Mouse (Mus musculus) heart, embryonic 14.5 days (tissue): ENCODE measurements around the gene Vps13c. TPM values are rescaled to one million over a fixed set of nuclear protein-coding genes. Genes with fewer than 3 reads are reported as not detected.

Experiments used
- ATAC-seq: fragments of 200-750 bp; cut with Nextera tagmentation; 2 replicates; pipeline ENCODE4 v1.8.0; 2017; ENCODE audit warnings: low read depth, moderate TSS enrichment; ENCODE audit not compliant: insufficient number of reproducible peaks, insufficient read depth, low FRiP score
- H3K27ac ChIP-seq, 2 experiments: fragments of 200-500 bp in 1 of 2; fragments of 300-500 bp in 1 of 2; sonication (generic) in 1 of 2; replicated peaks in 1 of 2; 2 replicates each; pipeline ENCODE4 v1.5.1; 2012 to 2014; ENCODE audit warnings: low read depth in 2 of 2, low read length in 2 of 2, control low read depth in 1 of 2, mild to moderate bottlenecking in 1 of 2, mixed read lengths in 1 of 2; ENCODE audit not compliant: control insufficient read depth in 1 of 2, insufficient read depth in 1 of 2
- H3K27me3 ChIP-seq: fragments of 300-500 bp; sonication (generic); 2 replicates; pipeline ENCODE4 v1.6.1; 2014; ENCODE audit warnings: mild to moderate bottlenecking, low read length, control low read depth; ENCODE audit not compliant: control insufficient read depth, insufficient read depth
- H3K36me3 ChIP-seq: fragments of 300-500 bp; sonication (generic); 2 replicates; pipeline ENCODE4 v1.6.1; 2014; ENCODE audit warnings: mild to moderate bottlenecking, control low read depth, low read length, mixed read lengths; ENCODE audit not compliant: control insufficient read depth, insufficient read depth
- H3K4me1 ChIP-seq, 2 experiments: fragments of 200-500 bp in 1 of 2; fragments of 300-500 bp in 1 of 2; sonication (generic) in 1 of 2; 2 replicates each; pipeline ENCODE4 v1.6.1; 2012 to 2014; ENCODE audit warnings: low read length in 2 of 2, control low read depth in 1 of 2, mixed read lengths in 1 of 2; ENCODE audit not compliant: control insufficient read depth in 2 of 2, insufficient read depth in 2 of 2
- H3K4me2 ChIP-seq: fragments of 300-500 bp; sonication (generic); 2 replicates; pipeline ENCODE4 v1.6.1; 2014; ENCODE audit warnings: mild to moderate bottlenecking, low read length
- H3K4me3 ChIP-seq, 2 experiments: fragments of 200-500 bp in 1 of 2; fragments of 300-500 bp in 1 of 2; sonication (generic) in 1 of 2; 2 replicates each; pipeline ENCODE4 v1.5.1; 2012 to 2014; ENCODE audit warnings: low read length in 2 of 2, mild to moderate bottlenecking in 2 of 2, control low read depth in 1 of 2, low read depth in 1 of 2, moderate library complexity in 1 of 2; ENCODE audit not compliant: control insufficient read depth in 1 of 2, insufficient read depth in 1 of 2
- H3K9ac ChIP-seq: fragments of 300-500 bp; sonication (generic); 2 replicates; pipeline ENCODE4 v1.6.1; 2014; ENCODE audit warnings: mild to moderate bottlenecking, low read length
- H3K9me3 ChIP-seq: fragments of 300-500 bp; sonication (generic); 2 replicates; pipeline ENCODE4 v1.6.1; 2016; ENCODE audit warnings: low read length, control low read depth; ENCODE audit not compliant: control insufficient read depth
- WGBS: fragments of 180-500 bp; shearing (Covaris S2); extraction: QIAGEN DNeasy Blood & Tissue Kit; methylation state at CpG from one replicate; pipeline ENCODE4 v1.1.7; 2014; 5-methylcytosine and 5-hydroxymethylcytosine counted together
- polyA plus RNA-seq: library from polyadenylated mRNA; unstranded; fragments of >200 nt; fragmentation: Nextera tagmentation; extraction: Ambion mirVana; gene quantifications from 2 replicates; pipeline ENCODE4 v1.2.1, GENCODE M21; 2014

Gene Vps13c
- 5.6 and 7.1 TPM in 2 replicates for polyA plus RNA-seq

DNA sequence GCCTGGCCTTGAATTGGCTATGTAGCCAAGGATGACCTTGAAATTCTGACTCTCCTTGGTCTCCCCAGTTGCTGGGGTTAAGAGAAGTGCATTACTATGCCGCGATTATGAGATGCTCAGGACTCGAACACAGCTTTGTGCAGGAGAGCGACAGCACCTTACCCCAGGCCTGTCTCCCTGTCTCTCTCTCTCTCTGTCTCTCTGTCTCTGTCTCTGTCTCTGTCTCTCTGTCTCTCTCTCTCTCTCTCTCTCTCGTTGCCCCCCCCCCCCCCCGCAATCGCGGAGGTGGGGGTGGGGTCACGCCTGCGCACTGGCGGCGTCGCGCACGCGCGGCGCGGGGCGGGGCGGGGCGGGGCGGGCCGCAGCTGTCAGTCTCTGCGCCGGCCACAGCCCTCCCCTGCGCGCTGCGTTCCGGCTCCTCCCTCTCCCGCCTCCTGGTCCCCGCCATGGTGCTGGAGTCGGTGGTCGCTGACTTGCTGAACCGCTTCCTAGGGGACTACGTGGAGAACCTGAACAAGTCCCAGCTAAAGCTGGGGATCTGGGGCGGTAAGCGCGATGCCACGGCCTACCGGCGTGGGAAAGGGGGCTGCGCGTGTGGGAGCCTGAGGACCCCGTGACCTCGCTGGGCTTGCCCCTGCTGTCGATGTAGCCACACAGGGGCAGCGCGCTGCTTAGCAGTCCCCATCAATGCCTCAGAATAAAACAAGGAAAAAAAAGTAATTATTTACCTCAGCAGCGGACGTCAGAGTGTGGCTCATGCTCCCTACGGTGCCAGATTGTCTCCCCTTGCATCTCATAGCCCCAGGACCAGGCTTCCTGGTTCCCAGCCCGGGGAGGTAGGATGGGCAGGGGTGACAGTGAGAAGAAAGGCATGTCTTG is at the start of gene Vps13c:
TSS of gene Vps13c (plus strand) at position 416 of the 879 bp plus-strand sequence.
- Histone ChIP-seq H3K9ac (peak within 1 kb of the TSS; percentile 88), H3K36me3 (no peaks in the 10 kb centered on the region), H3K4me1 (peaks cover 2 to 10% of the 10 kb centered on the region in 2 experiments; a peak in 3 of 4 replicates), H3K4me2 (peak within 1 kb of the TSS; percentile 74), H3K27ac (peak within 1 kb of the TSS; percentile 34 to 69; a peak in 2 of 4 replicates), H3K27me3 (no peaks in the 10 kb centered on the region), H3K4me3 (peak within 1 kb of the TSS; percentile 70 to 96), H3K9me3 (no peaks in the 10 kb centered on the region)
- under 1% methylated on average over 40 of the region's 53 CpGs for WGBS
- peak; percentile 97 for ATAC-seq

DNA sequence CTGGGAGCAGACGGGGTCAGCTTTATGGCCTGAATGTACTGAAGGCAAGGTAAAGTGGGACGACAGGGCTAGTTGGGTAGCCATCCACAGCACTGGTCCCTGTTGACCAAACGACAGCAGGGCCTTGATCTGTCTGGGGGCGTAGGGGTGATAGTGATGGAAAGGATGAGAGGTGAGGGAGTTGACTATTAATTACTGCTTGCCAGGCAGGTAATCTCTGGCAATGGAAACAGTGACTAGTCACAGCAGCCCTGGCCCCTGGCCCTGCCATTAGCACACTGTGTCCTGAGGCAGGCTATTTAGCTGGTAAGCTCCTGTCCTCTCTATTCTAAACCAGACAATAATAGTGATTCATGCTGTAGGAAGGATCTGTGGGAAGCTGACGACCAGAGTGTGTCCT is 47.8 kb upstream of the Vps13c start:
- WGBS = 81% methylated on average over 5 of the region's 5 CpGs

DNA sequence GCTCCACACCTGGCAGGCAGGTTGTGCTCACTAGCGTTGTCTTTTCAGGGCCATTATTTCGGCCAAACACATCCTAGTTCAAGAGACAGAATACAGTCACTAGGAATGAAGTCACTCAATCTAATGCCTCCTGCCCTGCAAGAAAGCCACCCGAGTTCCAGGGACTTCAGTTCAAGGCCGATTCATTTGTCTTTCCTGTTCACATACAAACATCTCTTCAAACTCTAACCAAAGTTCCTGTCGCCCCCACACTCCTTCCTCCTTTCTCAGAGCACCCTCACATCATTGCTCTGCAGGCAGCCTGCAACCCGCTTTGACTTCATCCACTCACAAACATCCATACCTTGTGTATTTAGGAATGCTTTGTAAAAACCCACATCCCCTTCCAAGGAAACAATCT is 46.7 kb upstream of the Vps13c start:
- no peak overlapping the region for H3K4me2 ChIP-seq
- H3K4me3 ChIP-seq = no peak overlapping the region
- ATAC-seq = no peak
- H3K4me1 ChIP-seq = peaks cover 4 to 10% of the 10 kb centered on the region in 2 experiments
- no peaks in the 10 kb centered on the region for H3K27me3 ChIP-seq
- 73% methylated on average over 6 of the region's 6 CpGs for WGBS
- no peak overlapping the region for H3K27ac ChIP-seq
- H3K36me3 ChIP-seq = no peaks in the 10 kb centered on the region
- no peak overlapping the region for H3K9ac ChIP-seq
- H3K9me3 ChIP-seq = no peaks in the 10 kb centered on the region

More for the DNA sequence above, 47.8 kb upstream of the Vps13c start:
- no peak overlapping the region for H3K4me2 ChIP-seq
- H3K27me3 ChIP-seq = no peaks in the 10 kb centered on the region
- no peak overlapping the region for H3K9ac ChIP-seq
- no peaks in the 10 kb centered on the region for H3K9me3 ChIP-seq
- peaks cover 3 to 9% of the 10 kb centered on the region in 2 experiments; a peak in 3 of 4 replicates for H3K4me1 ChIP-seq
- ATAC-seq = no peak
- H3K4me3 ChIP-seq = no peak overlapping the region
- no peak overlapping the region for H3K27ac ChIP-seq
- no peaks in the 10 kb centered on the region for H3K36me3 ChIP-seq

DNA sequence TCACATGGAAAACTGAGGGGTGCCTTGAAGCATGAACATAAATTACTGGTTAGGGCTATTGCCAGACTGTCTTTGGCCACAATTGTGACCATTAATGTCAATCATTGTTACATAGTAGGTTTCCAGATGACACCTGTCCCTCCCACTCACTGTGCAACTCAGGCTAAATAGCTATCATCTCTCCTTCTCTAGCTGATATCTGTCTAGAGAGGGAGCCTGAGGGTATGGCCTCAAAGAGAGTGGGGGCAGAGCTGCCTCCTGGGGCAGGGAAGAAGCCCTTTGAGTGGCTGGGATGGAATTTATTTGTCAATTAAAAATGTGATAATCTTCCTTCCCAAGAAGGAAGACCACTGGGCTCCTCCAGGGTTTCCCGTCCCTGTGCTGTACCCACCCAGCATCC is 46.0 kb upstream of the Vps13c start:
- no peaks in the 10 kb centered on the region for H3K36me3 ChIP-seq
- no peak overlapping the region for H3K4me3 ChIP-seq
- no peaks in the 10 kb centered on the region for H3K27me3 ChIP-seq
- H3K9me3 ChIP-seq = no peaks in the 10 kb centered on the region
- H3K4me2 ChIP-seq = no peak overlapping the region
- peaks cover 10 to 16% of the 10 kb centered on the region in 2 experiments for H3K4me1 ChIP-seq
- no peak for ATAC-seq
- no peak overlapping the region for H3K27ac ChIP-seq
- WGBS = 91% methylated on average over 1 of the region's 1 CpGs
- no peak overlapping the region for H3K9ac ChIP-seq

DNA sequence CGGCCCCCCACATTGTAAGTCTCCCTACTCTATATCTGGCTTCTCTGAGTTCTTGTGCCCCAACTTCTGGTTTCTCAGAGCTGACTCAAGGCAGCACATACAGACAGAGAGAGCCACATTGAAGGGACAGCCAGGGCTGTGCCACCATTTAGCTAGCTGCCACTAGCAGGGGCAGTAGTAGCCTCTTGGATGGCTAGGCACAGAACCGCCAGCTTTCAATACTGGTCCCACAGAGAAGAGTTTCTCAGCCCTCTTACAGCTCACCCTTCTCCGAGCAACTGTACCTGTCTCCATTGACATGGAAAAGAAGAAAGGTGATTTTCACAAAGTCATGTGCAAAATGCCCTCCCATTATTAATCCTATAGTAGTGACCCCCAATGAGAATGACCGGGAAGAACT is 45.5 kb upstream of the Vps13c start:
- H3K4me1 ChIP-seq = peaks cover 13 to 21% of the 10 kb centered on the region in 2 experiments
- H3K9me3 ChIP-seq = no peaks in the 10 kb centered on the region
- H3K27ac ChIP-seq = no peak overlapping the region
- H3K9ac ChIP-seq = no peak overlapping the region
- H3K4me2 ChIP-seq = no peak overlapping the region
- no peaks in the 10 kb centered on the region for H3K36me3 ChIP-seq
- no peak overlapping the region for H3K4me3 ChIP-seq
- ATAC-seq = no peak
- WGBS = 93% methylated on average over 4 of the region's 4 CpGs
- H3K27me3 ChIP-seq = no peaks in the 10 kb centered on the region

DNA sequence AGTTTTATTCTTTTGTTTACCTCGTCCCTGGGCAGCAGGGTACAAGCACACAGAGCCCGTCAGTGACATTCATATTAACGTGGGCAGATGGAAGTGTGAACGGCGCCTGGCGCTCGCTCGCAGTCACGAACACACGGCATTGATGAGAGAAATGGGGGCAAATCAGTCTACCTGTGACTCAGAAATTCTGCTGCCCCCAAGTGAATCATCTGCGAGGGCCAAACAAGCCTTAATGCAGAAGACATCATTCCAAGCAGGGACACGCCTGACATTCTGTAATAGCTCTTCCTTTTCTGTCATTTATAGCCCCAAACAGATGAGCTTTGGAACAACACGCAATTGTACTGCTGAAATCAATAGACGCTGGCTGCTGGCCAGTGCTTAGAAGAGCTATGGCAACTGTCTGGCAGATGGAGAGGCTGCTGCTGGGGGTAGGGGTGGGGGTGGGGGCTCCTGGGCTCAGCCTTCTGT is 45.0 kb upstream of the Vps13c start:
- no peak overlapping the region for H3K9ac ChIP-seq

DNA sequence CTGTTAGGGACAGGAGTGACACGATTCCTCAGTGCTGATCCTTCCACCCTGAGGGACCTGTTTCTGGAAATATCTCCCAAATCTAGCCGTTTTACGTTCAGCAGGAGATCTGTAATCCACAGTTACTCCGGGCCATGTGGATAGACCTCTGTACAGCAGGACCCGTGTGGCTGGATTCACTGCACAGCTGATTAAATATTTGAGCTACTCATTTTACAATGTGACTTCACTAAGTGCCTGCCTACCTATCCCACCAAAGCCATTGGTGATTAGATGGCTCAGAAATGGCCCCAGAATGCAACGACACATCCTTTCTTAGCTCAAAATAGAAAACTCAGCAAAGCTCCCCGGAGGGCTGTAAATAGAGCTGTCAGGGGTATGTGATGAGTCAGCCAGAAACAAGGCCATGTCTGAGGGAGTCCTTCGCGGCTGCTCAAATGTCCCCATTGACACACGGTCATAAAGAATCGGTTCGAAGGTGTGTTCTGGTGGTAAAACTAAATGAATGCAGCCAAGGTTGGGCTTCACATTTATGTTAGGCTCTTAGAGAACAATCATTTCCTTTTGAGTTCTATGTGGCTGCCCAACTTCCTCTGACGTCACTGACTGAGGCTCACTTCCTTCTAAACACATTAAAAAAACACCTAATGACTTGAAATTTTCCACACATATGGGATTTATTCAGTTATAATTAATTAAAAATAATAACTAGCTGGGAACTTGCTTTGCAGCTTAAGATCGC is 40.9 kb upstream of the Vps13c start:
- H3K9ac ChIP-seq = no peak overlapping the region
- peaks cover 14 to 22% of the 10 kb centered on the region in 2 experiments for H3K4me1 ChIP-seq
- peak overlapping the region; percentile 26 for H3K4me2 ChIP-seq
- no peaks in the 10 kb centered on the region for H3K36me3 ChIP-seq
- H3K27ac ChIP-seq = peak overlapping the region; percentile 51 to 71
- 30% methylated on average over 14 of the region's 14 CpGs for WGBS
- H3K4me3 ChIP-seq = no peak overlapping the region
- H3K27me3 ChIP-seq = no peaks in the 10 kb centered on the region
- ATAC-seq = no peak; the same call in 1 of the 2 replicates
- H3K9me3 ChIP-seq = no peaks in the 10 kb centered on the region

More for the DNA sequence above, 45.0 kb upstream of the Vps13c start:
- H3K4me3 ChIP-seq = no peak overlapping the region
- no peak for ATAC-seq
- H3K4me1 ChIP-seq = peaks cover 14 to 22% of the 10 kb centered on the region in 2 experiments
- no peak overlapping the region for H3K4me2 ChIP-seq
- H3K9me3 ChIP-seq = no peaks in the 10 kb centered on the region
- WGBS = 74% methylated on average over 14 of the region's 14 CpGs
- H3K36me3 ChIP-seq = no peaks in the 10 kb centered on the region
- no peaks in the 10 kb centered on the region for H3K27me3 ChIP-seq
- no peak overlapping the region for H3K27ac ChIP-seq
